Mouse (Mus musculus) lung, postnatal 0 days (tissue): ENCODE results near the gene Lpp. TPM values are rescaled to one million over a fixed set of nuclear protein-coding genes. Genes with fewer than 3 reads are reported as not detected.
"Not testable (repeated sequence)": the region's sequence is repeated elsewhere in the genome, so short reads cannot be mapped to it uniquely, and the experiment has no call there.

ENCODE experiments used
- ATAC-seq: fragments of 200-750 bp; cut with Nextera tagmentation; 2 replicates; pipeline ENCODE4 v1.8.0; 2017; ENCODE audit warnings: moderate library complexity
- DNase-seq: peaks from one replicate; pipeline ENCODE4 v3.0.0-alpha.2; 2016; ENCODE audit warnings: low spot score
- H3K27ac ChIP-seq: fragments of 300-500 bp; sonication (generic); 2 replicates; pipeline ENCODE4 v1.5.1; 2014; ENCODE audit warnings: antibody characterized with exemption, mild to moderate bottlenecking, low read length, mixed read lengths
- H3K27me3 ChIP-seq: fragments of 300-500 bp; sonication (generic); replicated peaks from 2 replicates; pipeline ENCODE4 v1.6.1; 2014; ENCODE audit warnings: low read length, mixed read lengths; ENCODE audit not compliant: insufficient read depth
- H3K36me3 ChIP-seq: fragments of 300-500 bp; sonication (generic); 2 replicates; pipeline ENCODE4 v1.6.1; 2014; ENCODE audit warnings: low read length, mixed read lengths; ENCODE audit not compliant: insufficient read depth
- H3K4me1 ChIP-seq: fragments of 300-500 bp; sonication (generic); 2 replicates; pipeline ENCODE4 v1.6.1; 2014; ENCODE audit warnings: antibody characterized with exemption, low read depth, low read length, mixed read lengths; ENCODE audit not compliant: insufficient read depth
- H3K4me2 ChIP-seq: fragments of 300-500 bp; sonication (generic); replicated peaks from 2 replicates; pipeline ENCODE4 v1.6.1; 2014; ENCODE audit warnings: low read depth, mild to moderate bottlenecking, low read length, moderate library complexity, mixed read lengths
- H3K4me3 ChIP-seq: fragments of 300-500 bp; sonication (generic); 2 replicates; pipeline ENCODE4 v1.5.1; 2014; ENCODE audit warnings: low read depth, low read length
- H3K9ac ChIP-seq: fragments of 300-500 bp; sonication (generic); replicated peaks from 2 replicates; pipeline ENCODE4 v1.6.1; 2014; ENCODE audit warnings: low read depth, mild to moderate bottlenecking
- H3K9me3 ChIP-seq: fragments of 300-500 bp; sonication (generic); 2 replicates; pipeline ENCODE4 v1.6.1; 2016; ENCODE audit warnings: low read length, mixed read lengths
- CTCF ChIP-seq: IDR thresholded peaks from 2 replicates; pipeline ENCODE4 v1.5.1; 2016; ENCODE audit warnings: antibody characterized with exemption, mild to moderate bottlenecking
- EP300 ChIP-seq: IDR thresholded peaks from 2 replicates; pipeline ENCODE4 v1.6.1; 2016; ENCODE audit warnings: antibody characterized with exemption, mild to moderate bottlenecking, control low read depth
- WGBS: fragments of 180-500 bp; shearing (Covaris S2); extraction: QIAGEN DNeasy Blood & Tissue Kit; methylation state at CpG from one replicate; pipeline ENCODE4 v1.1.7; 2014; 5-methylcytosine and 5-hydroxymethylcytosine counted together
- polyA plus RNA-seq: library from polyadenylated mRNA; unstranded; fragments of >200 nt; fragmentation: Nextera tagmentation; extraction: Ambion mirVana; gene quantifications from 2 replicates; pipeline ENCODE4 v1.2.1, GENCODE M21; 2015

The Lpp gene
- polyA plus RNA-seq, 1 experiment from 2014 or later: 36.8 TPM

- DNase-seq (peak; percentile 29), ATAC-seq (no peak)
- TF ChIP-seq CTCF (no peak), EP300 (no peak)
- Histone ChIP-seq H3K4me1 (peaks cover 4% of the 10 kb centered on the region; the same call in 1 of the 2 replicates), H3K9ac (no peak overlapping the region), H3K4me2 (no peak overlapping the region), H3K27ac (no peak overlapping the region), H3K4me3 (no peak overlapping the region), H3K36me3 (no peaks in the 10 kb centered on the region), H3K27me3 (no peaks in the 10 kb centered on the region), H3K9me3 (no peaks in the 10 kb centered on the region)
- 60% methylated on average over 4 of the region's 4 CpGs for WGBS
These were observed 623.0 kb downstream of the Lpp start for GRCm38 (mm10) chr16:25016261-25016836.

- no peak overlapping the region for H3K4me3 ChIP-seq
- no peak overlapping the region for H3K4me2 ChIP-seq
- H3K27ac ChIP-seq: no peak overlapping the region
- DNase-seq: no peak
- ATAC-seq: no peak
- H3K9me3 ChIP-seq: no peaks in the 10 kb centered on the region
- no peaks in the 10 kb centered on the region for H3K27me3 ChIP-seq
- H3K36me3 ChIP-seq: no peaks in the 10 kb centered on the region
- H3K4me1 ChIP-seq: no peaks in the 10 kb centered on the region
- H3K9ac ChIP-seq: no peak overlapping the region
- TF ChIP-seq CTCF: no peak
- TF ChIP-seq EP300: no peak
These were observed 623.7 kb downstream of the Lpp start for GRCm38 (mm10) chr16:25017046-25017445.

- not testable (repeated sequence) for ATAC-seq, DNase-seq, H3K4me3 ChIP-seq, H3K27me3 ChIP-seq, H3K9me3 ChIP-seq, H3K4me1 ChIP-seq, H3K27ac ChIP-seq, H3K36me3 ChIP-seq, H3K9ac ChIP-seq, H3K4me2 ChIP-seq
- 53% methylated on average over 2 of the region's 2 CpGs for whole genome bisulfite sequencing
These were observed 628.5 kb downstream of the Lpp start for GRCm38 (mm10) chr16:25021743-25022359.

GRCm38 (mm10) chr16:25024591-25024990 is 631.3 kb downstream of the Lpp start:
- Histone ChIP-seq H3K4me3 (no peak overlapping the region), H3K27ac (no peak overlapping the region), H3K9ac (no peak overlapping the region), H3K27me3 (no peaks in the 10 kb centered on the region), H3K4me1 (no peaks in the 10 kb centered on the region), H3K36me3 (no peaks in the 10 kb centered on the region), H3K4me2 (no peak overlapping the region), H3K9me3 (no peaks in the 10 kb centered on the region)
- peak; percentile 28 for DNase-seq
- TF ChIP-seq EP300 (no peak), CTCF (no peak)
- no peak for ATAC-seq
- 79% methylated on average over 3 of the region's 3 CpGs for WGBS

GRCm38 (mm10) chr16:25026191-25026590 is 632.9 kb downstream of the Lpp start:
- Histone ChIP-seq H3K27me3 (no peaks in the 10 kb centered on the region), H3K4me3 (no peak overlapping the region), H3K36me3 (no peaks in the 10 kb centered on the region), H3K9ac (no peak overlapping the region), H3K9me3 (no peaks in the 10 kb centered on the region), H3K4me1 (no peaks in the 10 kb centered on the region), H3K4me2 (no peak overlapping the region), H3K27ac (no peak overlapping the region)
- WGBS: 78% methylated on average over 1 of the region's 1 CpGs
- DNase-seq: peak; percentile 41
- no peak for TF ChIP-seq EP300
- no peak for TF ChIP-seq CTCF
- 0 out of 2 replicates have a peak, but pooled peaks have one; percentile 12 for ATAC-seq

- no peaks in the 10 kb centered on the region for H3K36me3 ChIP-seq
- no peaks in the 10 kb centered on the region for H3K27me3 ChIP-seq
- no peak overlapping the region for H3K4me3 ChIP-seq
- 89% methylated on average over 8 of the region's 8 CpGs for WGBS
- no peak overlapping the region for H3K9ac ChIP-seq
- TF ChIP-seq CTCF (no peak), EP300 (no peak)
- H3K4me2 ChIP-seq: no peak overlapping the region
- no peaks in the 10 kb centered on the region for H3K9me3 ChIP-seq
- no peak overlapping the region for H3K27ac ChIP-seq
- H3K4me1 ChIP-seq: no peaks in the 10 kb centered on the region
- ATAC-seq (no peak), DNase-seq (no peak)
These were observed 636.2 kb downstream of the Lpp start for GRCm38 (mm10) chr16:25029548-25029947.
